Mouse (Mus musculus) kidney, postnatal 0 days (tissue): ENCODE results near the gene Jag1. TPM values are rescaled to one million over a fixed set of nuclear protein-coding genes. Genes with fewer than 3 reads are reported as not detected.

ENCODE experiments used
- ATAC-seq: fragments of 200-750 bp; cut with Nextera tagmentation; replicated peaks from 2 replicates; pipeline ENCODE4 v1.8.0; 2017; ENCODE audit warnings: low read depth, moderate number of reproducible peaks, moderate TSS enrichment, moderate library complexity; ENCODE audit not compliant: low FRiP score
- DNase-seq: peaks from one replicate; pipeline ENCODE4 v3.0.0-alpha.2; 2016; ENCODE audit warnings: low spot score
- H3K27ac ChIP-seq: fragments of 300-500 bp; sonication (generic); 2 replicates; pipeline ENCODE4 v1.5.1; 2014; ENCODE audit warnings: mild to moderate bottlenecking
- H3K27me3 ChIP-seq: fragments of 300-500 bp; sonication (generic); 2 replicates; pipeline ENCODE4 v1.6.1; 2014; ENCODE audit warnings: low read length, mixed read lengths; ENCODE audit not compliant: insufficient read depth
- H3K36me3 ChIP-seq: fragments of 300-500 bp; sonication (generic); 2 replicates; pipeline ENCODE4 v1.6.1; 2014; ENCODE audit warnings: low read length, mixed read lengths; ENCODE audit not compliant: insufficient read depth
- H3K4me1 ChIP-seq: fragments of 300-500 bp; sonication (generic); replicated peaks from 2 replicates; pipeline ENCODE4 v1.6.1; 2014; ENCODE audit warnings: antibody characterized with exemption, low read length, mixed read lengths; ENCODE audit not compliant: insufficient read depth
- H3K4me2 ChIP-seq: fragments of 300-500 bp; sonication (generic); 2 replicates; pipeline ENCODE4 v1.6.1; 2014; ENCODE audit warnings: mild to moderate bottlenecking, low read length, moderate library complexity, mixed read lengths
- H3K4me3 ChIP-seq: fragments of 300-500 bp; sonication (generic); replicated peaks from 2 replicates; pipeline ENCODE4 v1.5.1; 2014; ENCODE audit warnings: low read depth, low read length
- H3K9ac ChIP-seq: fragments of 300-500 bp; sonication (generic); 2 replicates; pipeline ENCODE4 v1.6.1; 2014; ENCODE audit warnings: low read depth, low read length
- H3K9me3 ChIP-seq: fragments of 300-500 bp; sonication (generic); replicated peaks from 2 replicates; pipeline ENCODE4 v1.6.1; 2016; ENCODE audit warnings: low read length, inconsistent platforms, mixed read lengths
- CTCF ChIP-seq: IDR thresholded peaks from 2 replicates; pipeline ENCODE4 v1.5.1; 2016; ENCODE audit warnings: antibody characterized with exemption, low read depth, mild to moderate bottlenecking, moderate library complexity
- WGBS: fragments of 180-500 bp; shearing (Covaris S2); extraction: QIAGEN DNeasy Blood & Tissue Kit; methylation state at CpG from one replicate; pipeline ENCODE4 v1.1.7; 2014; 5-methylcytosine and 5-hydroxymethylcytosine counted together
- polyA plus RNA-seq: library from polyadenylated mRNA; unstranded; fragments of >200 nt; fragmentation: Nextera tagmentation; extraction: Ambion mirVana; gene quantifications from 2 replicates; pipeline ENCODE4 v1.2.1, GENCODE M21; 2015

Gene Jag1
- polyA plus RNA-seq, 1 experiment from 2014 or later: 47.6 TPM

DNA sequence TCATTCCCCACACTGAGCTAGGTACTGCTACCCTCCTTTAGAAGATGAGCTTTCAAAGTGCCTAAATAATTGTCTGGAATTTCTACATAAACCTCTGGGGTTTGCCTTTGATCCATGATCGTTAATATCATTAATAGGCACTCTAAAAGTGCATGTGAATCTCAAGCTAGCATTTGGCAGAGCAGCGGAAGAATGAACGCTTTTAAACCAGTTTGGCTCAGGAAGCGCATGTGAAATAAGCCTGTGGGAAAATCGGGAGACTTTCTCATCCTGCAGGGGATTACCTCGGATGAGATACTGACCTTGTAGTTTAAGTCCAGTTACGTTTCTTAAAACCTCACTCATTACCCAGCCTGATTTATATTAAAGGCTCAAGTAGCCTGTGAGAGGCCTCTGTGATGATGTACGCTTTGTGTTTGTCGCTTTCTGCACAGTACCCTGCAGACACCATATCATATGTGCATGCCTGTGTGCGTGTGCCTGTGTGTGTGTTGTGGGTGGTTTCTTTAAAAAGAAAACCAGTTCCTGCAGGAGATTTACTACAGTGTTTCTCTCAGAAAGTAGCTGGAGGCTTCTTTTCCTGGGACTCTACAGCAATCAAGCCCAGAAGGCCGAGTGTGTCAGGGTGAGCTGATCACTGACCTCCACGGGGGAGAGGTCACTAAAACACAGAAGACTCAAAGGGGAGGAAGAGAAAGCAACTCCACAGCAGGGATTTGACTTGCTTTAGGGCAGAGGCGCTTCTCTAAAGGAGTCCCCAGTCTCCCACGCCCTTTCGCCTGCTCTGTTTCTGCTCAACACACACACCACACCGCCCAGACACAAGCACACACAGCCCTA is 42.8 kb downstream of the Jag1 start:
- Histone ChIP-seq H3K27ac (no peak overlapping the region), H3K9me3 (no peaks in the 10 kb centered on the region), H3K4me2 (no peak overlapping the region), H3K27me3 (no peaks in the 10 kb centered on the region), H3K4me3 (no peak overlapping the region), H3K36me3 (no peaks in the 10 kb centered on the region), H3K4me1 (0 out of 2 replicates have a peak, but pooled peaks cover 5% of the 10 kb centered on the region), H3K9ac (no peak overlapping the region)
- WGBS: 45% methylated on average over 16 of the region's 16 CpGs
- ATAC-seq (peak; percentile 36; the same call in 1 of the 2 replicates), DNase-seq (no peak)
- no peak for TF ChIP-seq CTCF

DNA sequence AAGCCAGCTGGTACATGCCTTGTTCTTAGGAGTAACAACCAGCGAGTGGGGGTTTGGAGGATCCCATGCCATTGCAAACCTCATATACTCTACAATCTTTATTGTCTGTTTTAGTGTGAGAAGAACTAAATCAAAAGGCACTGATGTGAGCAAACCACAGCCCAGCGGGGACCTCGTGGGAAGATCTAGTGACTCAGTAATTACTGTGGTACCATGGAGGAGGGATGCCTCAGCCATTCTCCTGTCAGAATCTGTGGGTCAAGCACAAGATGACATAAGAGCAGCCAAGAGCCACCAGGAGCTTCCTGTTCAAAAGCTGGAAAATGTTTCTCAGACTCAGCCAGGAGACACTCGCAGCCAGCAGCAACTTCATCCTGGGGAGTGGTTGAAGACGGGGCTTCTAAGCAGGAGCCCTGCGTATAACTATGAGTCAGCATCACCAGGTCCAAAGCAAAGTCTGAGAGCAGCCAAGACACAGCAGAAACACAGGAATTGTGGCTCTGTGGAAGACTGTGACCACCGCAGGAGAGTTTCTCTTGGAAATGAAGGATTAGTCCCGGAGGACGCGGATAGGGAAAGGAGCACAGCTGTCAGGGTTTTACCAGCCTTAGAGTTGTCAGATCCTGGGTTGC is 48.8 kb downstream of the Jag1 start:
- Histone ChIP-seq H3K4me2 (no peak overlapping the region), H3K4me1 (no peaks in the 10 kb centered on the region), H3K9me3 (no peaks in the 10 kb centered on the region), H3K4me3 (no peak overlapping the region), H3K36me3 (no peaks in the 10 kb centered on the region), H3K27me3 (no peaks in the 10 kb centered on the region), H3K27ac (no peak overlapping the region), H3K9ac (no peak overlapping the region)
- ATAC-seq: no peak
- WGBS: 79% methylated on average over 10 of the region's 10 CpGs
- DNase-seq: no peak
- no peak for TF ChIP-seq CTCF

DNA sequence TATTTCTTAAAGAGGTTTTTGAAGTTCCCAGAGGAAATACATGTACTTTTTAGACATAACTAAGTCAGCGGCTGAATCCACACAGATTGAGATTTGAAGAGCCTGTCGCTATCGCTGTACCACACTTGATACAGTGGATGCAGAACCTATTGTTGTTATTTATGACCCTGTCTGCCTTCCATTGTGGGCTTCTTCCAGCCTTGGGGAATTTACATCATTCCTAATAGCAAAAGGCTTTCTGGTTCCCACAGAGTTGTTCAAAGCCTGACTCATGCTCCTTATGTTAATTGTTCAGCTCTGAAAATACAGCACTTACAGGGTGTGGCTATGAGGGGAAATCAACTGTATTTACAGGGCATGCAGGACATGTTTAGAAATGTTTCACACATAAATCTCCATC is 51.9 kb downstream of the Jag1 start:
- WGBS: 52% methylated on average over 3 of the region's 3 CpGs
- DNase-seq (no peak), ATAC-seq (no peak; the same call in 1 of the 2 replicates)
- Histone ChIP-seq H3K4me3 (no peak overlapping the region), H3K4me2 (no peak overlapping the region), H3K27ac (no peak overlapping the region), H3K9me3 (no peaks in the 10 kb centered on the region), H3K4me1 (no peaks in the 10 kb centered on the region), H3K36me3 (no peaks in the 10 kb centered on the region), H3K9ac (no peak overlapping the region), H3K27me3 (no peaks in the 10 kb centered on the region)
- no peak for TF ChIP-seq CTCF

DNA sequence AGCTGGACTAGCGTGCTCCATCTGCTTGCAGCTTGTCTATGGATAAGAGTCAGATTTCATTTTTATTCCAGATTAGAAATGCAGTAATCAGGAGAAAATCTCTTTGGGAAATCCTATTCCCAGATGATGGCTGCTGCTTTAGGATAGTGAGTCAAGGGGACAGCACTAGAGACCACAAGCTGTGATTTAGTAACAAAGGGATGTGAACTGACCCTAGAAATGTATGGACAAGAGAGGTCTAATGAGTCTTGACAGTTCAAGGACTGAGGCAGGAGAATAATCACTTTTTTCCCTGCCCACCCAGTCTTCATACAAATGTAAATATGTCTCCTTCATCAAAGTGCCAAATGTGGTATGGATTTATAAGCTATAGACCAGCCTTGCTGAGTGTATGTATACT is 52.6 kb downstream of the Jag1 start:
- H3K4me1 ChIP-seq: no peaks in the 10 kb centered on the region
- DNase-seq (no peak), ATAC-seq (no peak)
- no peak overlapping the region for H3K4me2 ChIP-seq
- no peak overlapping the region for H3K9ac ChIP-seq
- no peaks in the 10 kb centered on the region for H3K27me3 ChIP-seq
- H3K36me3 ChIP-seq: no peaks in the 10 kb centered on the region
- no peaks in the 10 kb centered on the region for H3K9me3 ChIP-seq
- 81% methylated on average over 1 of the region's 1 CpGs for WGBS
- no peak overlapping the region for H3K4me3 ChIP-seq
- no peak overlapping the region for H3K27ac ChIP-seq
- TF ChIP-seq CTCF: no peak

DNA sequence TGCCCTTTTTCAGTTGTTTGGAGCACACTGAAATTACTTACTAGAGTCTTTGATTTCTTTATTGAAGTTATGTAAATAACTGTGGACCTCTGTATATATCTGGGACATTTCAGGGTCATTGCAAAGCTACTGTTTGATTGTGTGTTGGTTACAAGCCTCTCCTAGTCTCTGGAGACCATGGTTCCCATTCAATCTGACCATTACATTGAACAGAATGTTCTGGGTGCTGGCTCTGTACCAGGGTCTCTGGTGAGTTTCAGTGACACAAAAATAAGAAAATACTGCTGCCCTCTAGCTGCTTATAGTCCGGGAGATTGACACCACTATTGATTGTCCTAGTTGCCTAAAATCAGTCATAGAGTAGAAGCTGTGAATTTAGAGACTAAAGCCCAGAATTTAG is 66.5 kb downstream of the Jag1 start:
- Histone ChIP-seq H3K4me1 (no peaks in the 10 kb centered on the region), H3K4me2 (no peak overlapping the region), H3K27ac (no peak overlapping the region), H3K27me3 (no peaks in the 10 kb centered on the region), H3K9me3 (no peaks in the 10 kb centered on the region), H3K4me3 (no peak overlapping the region), H3K9ac (no peak overlapping the region), H3K36me3 (no peaks in the 10 kb centered on the region)
- 66% methylated on average over 1 of the region's 1 CpGs for WGBS
- DNase-seq (no peak), ATAC-seq (no peak)
- TF ChIP-seq CTCF: no peak

DNA sequence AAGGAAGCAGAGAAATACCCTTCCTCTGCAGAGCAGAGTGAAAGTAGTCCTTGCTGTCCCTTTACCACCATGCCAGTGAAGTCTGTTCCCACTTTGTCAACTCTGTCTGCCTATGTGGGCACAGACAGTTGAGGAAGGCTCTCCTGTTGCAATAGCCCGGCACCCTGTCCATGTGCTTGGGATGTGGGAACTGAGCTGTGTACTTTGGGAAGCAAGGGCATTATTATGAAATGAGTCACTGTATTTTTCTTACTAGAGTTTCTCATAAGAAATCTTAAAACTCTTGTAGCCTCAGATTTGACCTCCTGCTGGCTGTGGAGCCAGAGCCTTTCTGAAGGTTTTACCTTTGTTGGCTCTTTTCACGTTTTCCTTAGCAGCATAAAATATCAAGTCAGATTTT is 67.1 kb downstream of the Jag1 start:
- H3K9me3 ChIP-seq: no peaks in the 10 kb centered on the region
- no peak overlapping the region for H3K9ac ChIP-seq
- 46% methylated on average over 2 of the region's 2 CpGs for WGBS
- H3K4me2 ChIP-seq: no peak overlapping the region
- no peak overlapping the region for H3K27ac ChIP-seq
- no peak for TF ChIP-seq CTCF
- no peak overlapping the region for H3K4me3 ChIP-seq
- H3K4me1 ChIP-seq: no peaks in the 10 kb centered on the region
- H3K36me3 ChIP-seq: no peaks in the 10 kb centered on the region
- DNase-seq (peak; percentile 40), ATAC-seq (no peak)
- H3K27me3 ChIP-seq: no peaks in the 10 kb centered on the region
